Mouse (Mus musculus) CH12.LX (cell line): ENCODE results near the gene Timm13.

Experiments
- CTCF ChIP-seq, 2 experiments: IDR thresholded peaks in 1 of 2; conservative IDR thresholded peaks in 1 of 2; 2 replicates each; pipeline ENCODE4 v1.5.1; 2011 to 2012; ENCODE audit warnings: low read depth in 2 of 2, low read length in 2 of 2, improper control_type of control experiment in 1 of 2, inconsistent platforms in 1 of 2, mild to moderate bottlenecking in 1 of 2, moderate library complexity in 1 of 2
- EP300 ChIP-seq: IDR thresholded peaks from 2 replicates; pipeline ENCODE4 v1.6.1; 2011; ENCODE audit warnings: low read length, improper control_type of control experiment
- IRF4 ChIP-seq: IDR thresholded peaks from 2 replicates; pipeline ENCODE4 v1.6.1; 2014; ENCODE audit warnings: low read depth, mild to moderate bottlenecking, inconsistent platforms, low read length, improper control_type of control experiment
- JUN ChIP-seq: IDR thresholded peaks from 2 replicates; pipeline ENCODE4 v1.6.1; 2011; ENCODE audit warnings: low read depth, mild to moderate bottlenecking, low read length, improper control_type of control experiment, moderate library complexity; ENCODE audit not compliant: insufficient read depth
- MAFK ChIP-seq: IDR thresholded peaks from 2 replicates; pipeline ENCODE4 v1.6.1; 2011; ENCODE audit warnings: low read length, improper control_type of control experiment; ENCODE audit not compliant: insufficient replicate concordance
- MEF2A ChIP-seq: IDR thresholded peaks from 2 replicates; pipeline ENCODE4 v1.6.1; 2014; ENCODE audit warnings: low read depth, mild to moderate bottlenecking, inconsistent platforms, low read length, improper control_type of control experiment, borderline replicate concordance
- MXI1 ChIP-seq: IDR thresholded peaks from 2 replicates; pipeline ENCODE4 v1.6.1; 2011; ENCODE audit warnings: mild to moderate bottlenecking, low read depth, low read length, improper control_type of control experiment
- POLR2AphosphoS2 ChIP-seq: IDR thresholded peaks from 2 replicates; pipeline ENCODE4 v1.6.1; 2011; ENCODE audit warnings: low read depth, low read length, improper control_type of control experiment
- ZKSCAN1 ChIP-seq: IDR thresholded peaks from 2 replicates; pipeline ENCODE4 v1.6.1; 2012; ENCODE audit warnings: low read depth, inconsistent platforms, low read length, improper control_type of control experiment, borderline replicate concordance

DNA sequence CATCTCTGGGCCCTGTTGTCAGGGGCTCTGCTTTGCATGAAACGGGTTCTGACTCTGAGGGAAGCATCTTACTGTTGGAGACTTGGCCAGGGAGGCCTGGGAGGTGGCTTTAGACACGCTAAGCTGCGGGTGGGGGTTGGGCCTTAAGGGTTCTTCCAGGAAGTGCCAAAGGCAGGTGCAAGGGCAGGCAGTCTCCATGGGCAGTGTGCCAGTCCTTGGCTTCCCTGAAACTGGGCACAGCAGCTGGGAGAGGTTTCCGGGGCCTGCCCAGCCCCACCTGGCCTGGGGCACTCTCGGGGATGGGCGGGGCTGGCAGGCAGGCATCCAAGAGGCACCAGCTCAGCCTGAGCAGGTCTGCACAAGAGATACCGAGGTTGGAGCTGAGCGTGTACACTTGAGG lies 36.9 kb upstream of the Timm13 start:
- TF ChIP-seq CTCF (conservative IDR thresholded peaks at IDR 0.05 in 1 of 2, IDR thresholded peaks at IDR 0.05 in 1 of 2; ENCODE audit: low read depth in 2 of 2, low read length in 2 of 2) (no peak), JUN (no peak), MEF2A (no peak), MAFK (no peak), POLR2AphosphoS2 (no peak), MXI1 (no peak), ZKSCAN1 (no peak), IRF4 (no peak), EP300 (0 out of 2 replicates have a peak, but pooled peaks have one; percentile 23)
